Mouse (Mus musculus) kidney, postnatal 10 days (tissue): ENCODE data around the gene Rab30.
"Not testable (repeated sequence)": the region's sequence is repeated elsewhere in the genome, so short reads cannot be mapped to it uniquely, and the experiment has no call there.

Experiments
- DNase-seq: peaks from one replicate; pipeline ENCODE4 v3.0.0; 2021; ENCODE audit warnings: mixed read lengths

Gene Rab30

GRCm38 (mm10) chr7:92758067-92758466, 16.7 kb downstream of the Rab30 start:
- DNase-seq: no peak

DNA sequence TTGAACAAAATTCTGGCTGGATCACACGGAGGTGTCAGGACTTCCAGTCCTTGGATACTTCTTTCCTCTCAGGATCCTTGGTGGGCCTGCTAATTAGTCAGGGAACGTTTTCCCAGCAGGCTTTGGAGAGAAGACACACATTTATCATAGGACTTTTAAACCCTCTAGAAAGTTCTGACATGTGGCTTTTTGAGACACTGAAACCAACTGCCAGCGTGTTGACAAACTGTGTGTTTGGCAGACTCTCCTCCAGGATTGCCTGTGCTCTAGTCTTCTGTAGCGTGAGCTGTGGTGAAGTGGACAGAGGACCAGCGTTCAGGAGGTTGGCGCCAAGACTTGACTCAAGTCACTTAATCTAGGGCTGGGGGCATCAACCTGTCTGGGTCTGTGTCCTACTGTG, 19.2 kb downstream of the Rab30 start:
- DNase-seq: no peak

GRCm38 (mm10) chr7:92761161-92761560, 19.8 kb downstream of the Rab30 start:
- no peak for DNase-seq

GRCm38 (mm10) chr7:92765426-92765825, 24.0 kb downstream of the Rab30 start:
- DNase-seq: peak; percentile 20

DNA sequence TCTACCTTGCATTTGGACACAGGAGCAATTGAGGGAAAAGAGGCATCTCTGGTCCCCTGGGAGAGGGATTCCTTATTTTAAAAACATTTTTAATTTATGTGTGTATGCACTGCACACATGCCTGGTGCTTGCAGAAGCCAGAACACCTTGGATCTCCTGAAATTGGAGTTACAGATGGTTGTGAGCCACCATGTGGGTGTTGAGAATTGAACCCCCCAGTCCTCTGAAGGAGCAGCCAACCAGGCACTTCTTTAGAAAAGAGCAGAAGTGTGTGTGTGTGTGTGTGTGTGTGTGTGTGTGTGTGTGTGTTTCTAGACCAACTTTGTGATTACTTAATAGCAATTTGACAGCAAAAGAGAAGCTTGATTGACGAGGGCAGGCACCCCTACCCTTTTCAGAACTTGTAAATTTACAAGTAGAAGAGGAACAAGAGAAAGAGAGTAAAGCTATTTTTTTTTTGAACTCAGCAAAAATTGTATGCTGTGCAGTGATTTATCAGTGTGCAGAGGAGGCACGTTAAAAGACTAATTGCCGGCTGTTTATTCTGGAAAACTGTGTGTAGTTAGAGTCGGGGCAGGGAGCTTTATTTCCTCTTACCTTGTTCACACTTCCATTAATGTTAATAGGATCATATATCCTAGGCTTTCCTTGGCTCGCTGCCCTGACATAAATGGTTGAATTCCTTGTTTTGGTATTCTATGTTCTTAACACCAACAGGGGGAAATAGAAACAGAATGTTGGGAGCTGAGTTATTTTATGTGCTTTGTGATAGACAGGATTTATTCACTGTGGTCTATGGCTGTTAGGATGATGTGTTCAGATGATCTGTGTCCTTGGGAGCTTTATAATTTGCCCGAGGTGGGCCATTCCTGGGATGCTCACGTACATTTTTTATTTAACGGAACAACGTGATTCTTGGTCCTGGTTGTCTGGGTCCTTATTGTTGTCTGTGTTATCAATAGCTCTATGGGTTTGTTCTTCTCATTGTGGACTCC, 25.0 kb downstream of the Rab30 start:
- no peak for DNase-seq

DNA sequence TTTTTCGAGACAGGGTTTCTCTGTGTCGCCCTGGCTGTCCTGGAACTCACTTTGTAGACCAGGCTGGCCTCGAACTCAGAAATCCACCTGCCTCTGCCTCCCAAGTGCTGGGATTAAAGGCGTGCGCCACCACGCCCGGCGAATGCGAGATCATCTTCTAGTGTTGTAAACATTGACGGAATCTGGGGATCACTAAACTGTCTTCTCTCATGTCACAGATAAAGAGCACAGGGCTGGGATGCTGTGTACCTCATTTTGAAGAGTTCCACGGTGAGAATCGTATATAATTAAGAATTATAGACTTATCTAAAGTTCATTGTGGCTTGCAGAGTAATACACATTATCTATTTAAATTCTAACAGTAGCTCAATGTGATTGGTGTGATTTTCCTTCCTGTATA, 26.7 kb downstream of the Rab30 start:
- not testable (repeated sequence) for DNase-seq

- no peak for DNase-seq
These were observed 27.5 kb downstream of the Rab30 start for GRCm38 (mm10) chr7:92768859-92769258.

DNA sequence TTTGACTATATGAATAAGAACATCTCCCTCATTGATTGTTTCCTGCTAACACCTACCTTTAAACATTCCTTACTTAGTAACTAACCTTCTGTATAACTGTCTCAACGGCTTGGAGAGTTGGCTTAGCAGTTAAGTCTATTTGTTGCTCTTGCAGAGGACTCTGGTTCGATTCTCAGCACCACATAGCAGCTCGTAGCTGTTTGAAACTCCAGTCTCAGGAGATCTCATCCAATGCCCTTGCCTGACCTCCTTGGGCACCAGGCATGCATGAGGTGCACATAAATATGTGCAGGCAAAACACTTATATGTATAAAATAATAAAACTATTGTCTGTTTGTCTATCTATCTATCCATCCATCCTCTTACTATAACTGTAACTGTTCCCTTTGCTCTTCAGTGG, 31.6 kb downstream of the Rab30 start:
- no peak for DNase-seq

DNA sequence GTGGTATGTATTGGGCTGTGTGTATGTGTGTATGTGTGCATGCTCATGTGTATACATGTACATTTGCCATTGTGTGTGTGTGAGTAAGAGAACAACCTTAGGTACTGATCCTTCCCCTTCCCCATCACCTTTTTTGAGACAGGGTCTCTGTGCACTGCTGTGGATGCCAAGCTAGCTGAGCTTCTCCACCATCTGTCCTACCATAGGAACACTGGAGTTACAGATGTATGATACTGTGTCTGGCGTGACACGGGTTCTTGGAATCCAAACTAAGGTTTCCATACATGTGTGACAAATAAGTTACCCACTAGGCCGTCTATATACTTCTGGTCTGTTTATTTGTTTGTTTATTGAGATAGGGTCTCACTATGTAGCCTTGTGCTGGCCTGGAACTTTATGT, 32.2 kb downstream of the Rab30 start:
- no peak for DNase-seq

DNA sequence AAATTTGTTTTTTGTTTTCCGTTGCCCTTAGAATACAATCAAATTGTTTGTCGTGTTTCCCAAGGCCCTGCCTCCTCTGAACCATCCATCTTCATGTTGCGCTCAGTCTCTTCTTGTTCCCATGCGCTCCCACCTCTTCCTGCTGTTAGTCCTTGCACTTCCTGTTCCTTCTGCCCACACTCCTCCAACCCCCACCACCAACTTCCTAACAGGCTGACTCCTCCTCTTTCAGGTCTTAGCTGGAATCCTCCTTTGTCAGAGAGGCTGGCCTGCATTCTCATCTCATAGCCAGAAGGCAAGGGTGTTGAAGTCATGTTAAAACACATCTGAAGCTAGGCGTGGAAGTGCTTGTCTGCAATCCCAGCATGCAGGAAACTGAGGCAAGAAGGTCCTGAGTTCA, 33.3 kb downstream of the Rab30 start:
- DNase-seq: no peak

- DNase-seq: no peak
These were observed 34.3 kb downstream of the Rab30 start for GRCm38 (mm10) chr7:92775703-92776102.

DNA sequence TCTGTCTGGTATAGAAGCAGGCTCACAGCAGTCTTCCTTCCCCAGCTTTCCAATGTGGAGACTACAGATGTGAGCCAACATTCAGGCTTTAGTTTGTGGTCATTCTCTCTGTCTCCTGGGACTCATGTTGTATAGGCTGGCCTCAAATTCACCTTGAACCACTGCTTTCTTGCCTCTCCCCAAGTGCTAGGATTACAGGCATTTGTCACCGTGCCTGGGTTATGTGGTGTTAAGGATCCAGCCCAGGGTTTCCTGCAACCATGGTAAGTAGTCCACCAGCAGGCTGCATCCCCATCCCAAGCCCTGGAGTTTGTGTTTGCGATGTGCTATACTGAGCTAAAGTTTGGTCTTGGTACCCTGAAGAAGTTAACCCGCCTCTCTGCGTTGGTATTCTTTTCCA, 35.2 kb downstream of the Rab30 start:
- no peak for DNase-seq

DNA sequence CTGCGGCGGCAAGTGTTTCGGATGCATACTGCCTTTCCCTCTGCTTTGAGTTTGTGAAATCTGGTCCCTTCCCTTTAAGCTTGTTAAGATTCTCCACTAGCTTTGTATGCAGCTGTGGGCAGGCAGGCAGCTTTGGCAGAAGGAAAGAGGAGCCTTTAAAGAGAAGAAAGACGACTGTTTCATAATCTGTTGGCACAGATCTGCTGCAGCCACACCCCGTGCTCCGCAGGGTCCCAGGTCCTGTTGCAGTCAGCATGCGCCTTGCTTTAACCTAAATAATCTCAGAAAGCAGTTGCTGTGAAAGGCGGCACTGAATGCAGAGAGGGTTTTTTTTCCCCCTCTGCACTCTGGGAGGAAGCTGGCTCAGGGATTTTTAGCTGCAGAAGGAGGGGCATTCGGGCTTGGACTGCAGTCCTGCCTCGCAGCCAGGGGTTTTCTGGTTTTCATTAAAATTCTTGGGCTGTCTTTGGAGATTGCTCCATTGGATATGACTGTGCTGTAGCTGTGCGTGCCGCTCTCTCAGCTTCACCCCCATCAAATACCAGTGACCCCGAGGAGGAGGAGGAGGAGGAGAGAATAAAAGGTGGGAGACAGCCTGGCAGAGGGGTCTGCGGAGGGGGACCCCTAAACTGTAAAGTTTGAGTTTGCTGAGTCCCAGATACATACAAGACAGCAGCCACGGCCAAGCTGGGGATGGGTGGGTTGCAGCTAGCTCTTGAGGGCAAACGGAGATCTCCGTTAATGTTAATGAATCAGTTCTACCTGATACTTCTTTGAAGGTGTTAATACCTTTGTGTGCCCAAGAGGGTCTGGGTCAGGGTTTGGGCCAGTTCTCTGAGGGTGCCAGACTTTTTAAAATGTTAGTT, 35.9 kb downstream of the Rab30 start:
- peak; percentile 44 for DNase-seq

- DNase-seq: peak; percentile 21
These were observed 37.7 kb downstream of the Rab30 start for GRCm38 (mm10) chr7:92779058-92779457.

DNA sequence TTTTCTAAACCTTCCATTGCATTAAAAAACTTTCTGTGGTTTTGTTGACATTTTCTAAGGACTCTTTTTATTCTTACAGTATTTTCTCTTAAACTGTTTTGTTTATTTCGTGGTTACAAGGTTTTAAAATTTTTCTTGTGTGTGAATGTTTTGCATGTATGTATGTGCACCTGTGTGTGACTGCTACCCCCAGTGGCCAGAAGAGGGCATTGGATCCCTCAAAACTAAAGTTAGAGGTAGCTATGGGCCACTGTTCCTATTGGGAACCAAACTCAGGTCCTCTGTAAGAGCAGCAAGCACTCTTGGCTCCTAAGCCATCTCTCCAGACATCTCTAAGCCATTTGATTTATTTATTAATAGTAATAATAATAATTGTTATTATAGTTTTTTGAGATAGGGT, 40.0 kb downstream of the Rab30 start:
- no peak for DNase-seq

DNA sequence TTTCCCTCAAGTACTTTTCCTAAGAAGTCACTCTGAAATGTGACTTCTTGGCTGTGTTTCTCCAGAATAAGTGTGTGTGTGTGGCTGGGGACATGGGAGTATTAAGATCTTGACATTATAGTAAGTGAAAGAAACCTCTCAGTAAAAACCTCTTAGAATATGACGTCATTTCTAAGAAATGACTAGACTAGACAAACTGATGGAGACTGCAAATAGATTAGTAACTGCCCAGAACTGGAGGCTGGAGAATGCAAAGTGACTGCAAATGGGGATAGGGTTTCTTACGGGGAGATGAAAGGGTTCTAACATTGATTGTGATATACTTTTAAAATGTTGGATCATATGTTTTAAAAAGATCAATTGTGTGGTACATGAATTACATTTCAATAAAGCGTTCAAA, 40.5 kb downstream of the Rab30 start:
- no peak for DNase-seq

- no peak for DNase-seq
These were observed 41.1 kb downstream of the Rab30 start for GRCm38 (mm10) chr7:92782511-92782910.

DNA sequence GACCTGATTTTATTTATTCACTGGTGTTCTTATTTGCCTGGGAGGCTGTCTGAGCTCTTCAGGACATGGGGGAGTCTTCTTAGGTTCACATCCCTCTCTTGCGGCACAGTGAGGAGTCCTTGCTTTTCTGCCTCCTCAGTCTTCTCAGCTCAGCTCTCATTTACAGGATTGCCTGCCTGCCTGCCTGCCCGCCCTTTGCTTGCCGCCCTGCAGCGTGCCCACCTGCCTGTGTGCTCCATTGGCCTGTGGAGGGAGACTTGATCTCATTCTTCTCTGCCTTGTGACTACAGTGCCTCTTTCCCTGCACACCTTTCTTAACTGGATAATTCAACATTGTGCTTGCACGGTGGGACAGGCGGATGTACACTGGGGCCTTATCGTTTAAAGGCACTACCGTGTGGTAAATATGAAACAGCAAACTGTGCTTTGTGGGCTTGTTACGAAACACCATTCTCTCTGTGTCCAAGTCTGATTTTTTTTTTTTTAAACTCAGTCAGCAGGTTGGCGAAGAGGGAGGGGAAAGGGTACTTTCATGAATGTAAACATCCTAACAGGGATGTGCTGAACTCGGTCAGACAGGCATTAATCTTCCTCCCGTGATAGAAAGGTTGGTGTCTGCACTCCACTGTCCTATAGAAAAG, 41.9 kb downstream of the Rab30 start:
- DNase-seq: no peak

DNA sequence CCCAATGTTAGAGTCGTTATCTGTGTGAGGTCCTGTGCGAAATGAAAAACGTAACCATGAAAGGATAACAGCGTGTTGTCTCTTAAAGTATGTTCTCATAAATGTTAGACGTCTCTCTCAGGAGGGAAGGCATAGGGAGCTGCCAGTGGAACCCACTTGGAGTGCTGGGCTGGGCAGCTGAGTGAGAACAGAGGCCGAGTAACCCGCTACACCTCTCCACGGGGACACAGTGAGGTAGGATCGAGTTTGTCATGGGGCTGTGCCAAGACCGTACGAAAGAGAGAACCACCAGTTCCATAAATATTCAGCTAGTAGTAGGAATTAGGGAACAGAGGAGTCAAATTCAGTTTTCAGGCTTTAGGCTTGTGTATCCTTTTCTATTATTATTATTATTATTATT, 42.5 kb downstream of the Rab30 start:
- DNase-seq: no peak

DNA sequence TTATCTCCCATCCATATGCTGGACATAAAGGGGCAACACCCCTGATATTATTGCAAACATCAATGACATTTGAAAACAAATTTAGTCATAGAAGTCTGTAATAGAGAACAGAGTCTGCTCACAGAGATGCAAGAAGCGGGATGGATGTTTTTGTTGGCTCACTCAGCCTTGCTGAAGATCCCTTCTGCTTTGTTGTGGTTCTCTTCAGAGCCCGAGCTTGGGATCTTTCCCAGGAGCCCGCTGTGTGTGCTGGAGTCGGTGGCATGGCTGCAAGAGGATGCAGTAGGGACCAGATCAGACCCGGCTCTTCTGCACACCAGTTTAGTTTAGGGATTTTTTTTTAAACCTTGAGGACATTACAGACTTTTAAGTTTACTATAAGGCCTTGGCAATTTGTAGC, 54.3 kb downstream of the Rab30 start:
- DNase-seq: peak; percentile 24

- DNase-seq: no peak
These were observed 55.4 kb downstream of the Rab30 start for GRCm38 (mm10) chr7:92796813-92797212.

- DNase-seq: no peak
These were observed 58.5 kb downstream of the Rab30 start for GRCm38 (mm10) chr7:92799665-92800595.
